Mouse (Mus musculus): Measurements from ENCODE around the gene Gm10487. TPM values are rescaled to one million over a fixed set of nuclear protein-coding genes. Genes with fewer than 3 reads are reported as not detected.
"Not testable (repeated sequence)": the region's sequence is repeated elsewhere in the genome, so short reads cannot be mapped to it uniquely, and the experiment has no call there.

The Gm10487 gene
- not detected in 2 replicates for polyA plus RNA-seq (2015; fragmentation: Nextera tagmentation; extraction: Ambion mirVana)

DNA sequence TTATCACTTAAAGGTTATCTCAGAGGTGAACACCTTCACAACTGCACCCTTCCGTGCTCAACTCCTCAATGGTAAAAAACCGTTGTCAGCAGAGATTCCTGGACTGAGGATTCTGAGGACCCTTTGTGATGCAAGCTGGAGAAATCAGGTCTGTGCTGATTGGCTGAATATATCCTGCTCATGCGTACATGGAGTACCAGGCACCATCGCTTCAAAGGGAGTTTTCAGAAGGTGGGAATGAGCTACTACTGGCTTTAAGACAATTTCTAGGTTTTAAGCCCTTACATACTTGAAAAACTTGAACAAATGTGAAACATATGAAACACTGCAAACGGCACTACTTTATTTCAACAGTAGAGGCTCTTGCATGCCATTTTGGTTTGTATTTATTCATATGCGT lies at the start of gene Gm10487:
Gene Gm10487 (minus strand): TSS at position 101 of the 400 bp plus-strand sequence.
- not testable (repeated sequence) for H3K4me3 ChIP-seq (replicated peaks); H3K9me3 ChIP-seq (replicated peaks); H3K4me2 ChIP-seq; H3K36me3 ChIP-seq (replicated peaks); ATAC-seq (ENCODE audit: insufficient read depth); H3K4me1 ChIP-seq (replicated peaks); H3K9ac ChIP-seq; H3K27me3 ChIP-seq; H3K27ac ChIP-seq (replicated peaks)
- no CpG with 5 or more reads among the region's 6 CpGs for WGBS (ENCODE audit: insufficient replicate concordance)
